Mouse (Mus musculus) T-helper 2 cell (primary cell): ENCODE data around the gene Dtx1.

Source experiments
- in situ Hi-C: fragments of 300-600 bp; cut with MboI, MseI; formaldehyde crosslinking; loops from one replicate; pipeline ENCODE4 v1.15.1; 2025; ENCODE audit warnings: high pct_unique_total_duplicates

Gene Dtx1

GRCm38 (mm10) chr5:120643365-120644085 is 68.2 kb downstream of the Dtx1 start:
- in situ Hi-C loops = no loop called here

- in situ Hi-C loops = no loop called here
Observed at GRCm38 (mm10) chr5:120640094-120640493, 71.6 kb downstream of the Dtx1 start.

- in situ Hi-C loops = no loop called here
Observed at GRCm38 (mm10) chr5:120635633-120636032, 76.1 kb downstream of the Dtx1 start.

- in situ Hi-C loops = no loop called here
Observed at GRCm38 (mm10) chr5:120634860-120635259, 76.9 kb downstream of the Dtx1 start.

- in situ Hi-C loops = no loop called here
Observed at GRCm38 (mm10) chr5:120634131-120634530, 77.6 kb downstream of the Dtx1 start, which contains the start of gene Cfap73. Gene Cfap73 (minus strand): TSS chr5:120634235.

- in situ Hi-C loops = no loop called here
Observed at GRCm38 (mm10) chr5:120631892-120632291, 79.8 kb downstream of the Dtx1 start.

- in situ Hi-C loops = no loop called here
Observed at GRCm38 (mm10) chr5:120631128-120631527, 80.6 kb downstream of the Dtx1 start.
